Mouse (Mus musculus): ENCODE results near the gene Eif1b. TPM values are rescaled to one million over a fixed set of nuclear protein-coding genes. Genes with fewer than 3 reads are reported as not detected.

Gene Eif1b
- total and polyA plus RNA-seq, 3 experiments = 30.1 to 75.9 (median 56.8) TPM

GRCm38 (mm10) chr9:120496691-120497090 lies 4.7 kb downstream of the Eif1b start:
- Histone ChIP-seq H3K27ac (ENCODE audit: insufficient read depth, low read depth) (no peak overlapping the region), H3K27me3 (replicated peaks) (no peaks in the 10 kb centered on the region), H3K79me2 (replicated peaks; ENCODE audit: control insufficient read depth, extremely low read depth, insufficient read depth, poor library complexity, severe bottlenecking) (no peaks in the 10 kb centered on the region; the same call in 1 of the 2 replicates), H3K9me3 (replicated peaks; ENCODE audit: low read length) (no peaks in the 10 kb centered on the region), H3K36me3 (replicated peaks in 1 of 2; ENCODE audit: control insufficient read depth in 1 of 2, insufficient read depth in 1 of 2, low read length in 1 of 2) (peaks cover 22 to 37% of the 10 kb centered on the region in 2 experiments), H3K4me3 (replicated peaks in 1 of 3; ENCODE audit: low read depth in 2 of 3, low read length in 2 of 3, poor library complexity in 1 of 3) (no peak overlapping the region), H3K4me1 (ENCODE audit: control insufficient read depth in 1 of 2, insufficient read depth in 2 of 2) (peaks cover 0 to 11% of the 10 kb centered on the region in 2 experiments; a peak in 3 of 4 replicates), H3K9ac (ENCODE audit: insufficient read depth, low read depth) (no peak overlapping the region), H3K4me2 (ENCODE audit: insufficient read depth, low read depth, poor library complexity, severe bottlenecking) (no peak overlapping the region)
- dilution Hi-C loops (cut with MboI; ENCODE audit: extremely low pct_ligation_motif_present, extremely low pct_unique_long_range_greater_than_20kb, low sequenced_read_pairs) = no loop called here
- peak; percentile 73 for DNase-seq (ENCODE audit: extremely low read depth)
- in situ Hi-C loops (cut with MboI; ENCODE audit: low pct_ligation_motif_present, low pct_unique_long_range_greater_than_20kb, low sequenced_read_pairs) = loop anchor here (5.0 kb wide), 1 partner anchor 64 kb away; no protein-coding TSS in a partner anchor
- TF ChIP-seq MAZ (IDR thresholded peaks at IDR 0.05; ENCODE audit: low read depth, low read length) (0 out of 2 replicates have a peak, but pooled peaks have one; percentile 42), ELF1 (IDR thresholded peaks at IDR 0.05; ENCODE audit: low read depth, low read length) (0 out of 2 replicates have a peak, but pooled peaks have one; percentile 24), SMC3 (IDR thresholded peaks at IDR 0.05; ENCODE audit: low read depth, low read length) (peak; percentile 97), BHLHE40 (IDR thresholded peaks at IDR 0.05; ENCODE audit: low read depth, low read length) (no peak), NELFE (IDR thresholded peaks at IDR 0.05; ENCODE audit: low read depth, low read length) (peak; percentile 45; the same call in 1 of the 2 replicates), MAX (IDR thresholded peaks at IDR 0.05; ENCODE audit: low read length) (peak; percentile 53; the same call in 1 of the 2 replicates), USF2 (conservative IDR thresholded peaks at IDR 0.05; ENCODE audit: low read depth, low read length) (no peak), SIN3A (IDR thresholded peaks at IDR 0.05; ENCODE audit: low read length) (no peak), TBP (conservative IDR thresholded peaks at IDR 0.05; ENCODE audit: low read depth, low read length) (no peak), CTCF (conservative IDR thresholded peaks at IDR 0.05 in 1 of 2, IDR thresholded peaks at IDR 0.05 in 1 of 2; ENCODE audit: low read depth in 2 of 2, low read length in 2 of 2) (peak; percentile 91 to 97), POLR2AphosphoS2 (IDR thresholded peaks at IDR 0.05; ENCODE audit: low read depth, low read length) (no peak), RCOR1 (conservative IDR thresholded peaks at IDR 0.05; ENCODE audit: low read depth, low read length) (0 out of 2 replicates have a peak, but pooled peaks have one; percentile 46), NRF1 (IDR thresholded peaks at IDR 0.05; ENCODE audit: low read depth, low read length) (no peak), ZC3H11A (IDR thresholded peaks at IDR 0.05; ENCODE audit: low read depth, low read length) (peak; percentile 77), RAD21 (IDR thresholded peaks at IDR 0.05; ENCODE audit: low read depth, low read length) (peak; percentile 94), IRF4 (IDR thresholded peaks at IDR 0.05; ENCODE audit: low read depth, low read length) (peak; percentile 26; the same call in 1 of the 2 replicates), CHD2 (IDR thresholded peaks at IDR 0.05; ENCODE audit: low read length) (no peak), MYC (IDR thresholded peaks at IDR 0.05; ENCODE audit: low read depth, low read length) (0 out of 2 replicates have a peak, but pooled peaks have one; percentile 52)

DNA sequence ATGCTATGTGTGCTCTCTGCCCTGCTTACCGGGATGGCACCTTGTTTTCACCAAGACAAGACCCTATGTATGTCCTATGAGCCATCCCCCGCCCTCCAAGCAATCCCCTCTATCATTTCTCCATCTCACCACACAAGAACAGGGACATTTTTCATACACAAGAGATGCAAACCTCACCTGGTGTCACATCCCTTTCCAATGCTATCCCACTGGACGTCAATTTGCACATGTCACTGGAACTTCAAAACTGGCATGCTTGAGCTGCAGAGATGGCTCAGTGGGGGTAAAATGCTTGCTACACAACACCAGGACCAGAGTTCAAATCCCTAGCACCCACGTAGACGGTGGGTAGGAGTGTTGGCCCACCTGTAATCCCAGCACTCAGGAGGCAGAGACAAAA lies 6.0 kb downstream of the Eif1b start:
- dilution Hi-C loops (cut with MboI; ENCODE audit: extremely low pct_ligation_motif_present, extremely low pct_unique_long_range_greater_than_20kb, low sequenced_read_pairs) (no loop called here), in situ Hi-C loops (cut with MboI; ENCODE audit: low pct_ligation_motif_present, low pct_unique_long_range_greater_than_20kb, low sequenced_read_pairs) (loop anchor here (5.0 kb wide), 1 partner anchor 66 kb away; no protein-coding TSS in a partner anchor)
- Histone ChIP-seq H3K4me1 (ENCODE audit: control insufficient read depth in 1 of 2, insufficient read depth in 2 of 2) (peaks cover 0 to 15% of the 10 kb centered on the region in 2 experiments; a peak in 3 of 4 replicates), H3K9me3 (replicated peaks; ENCODE audit: low read length) (no peaks in the 10 kb centered on the region), H3K4me2 (ENCODE audit: insufficient read depth, low read depth, poor library complexity, severe bottlenecking) (no peak overlapping the region), H3K36me3 (replicated peaks in 1 of 2; ENCODE audit: control insufficient read depth in 1 of 2, insufficient read depth in 1 of 2, low read length in 1 of 2) (peaks cover 22 to 37% of the 10 kb centered on the region in 2 experiments), H3K27me3 (replicated peaks) (no peaks in the 10 kb centered on the region), H3K27ac (ENCODE audit: insufficient read depth, low read depth) (no peak overlapping the region), H3K9ac (ENCODE audit: insufficient read depth, low read depth) (no peak overlapping the region), H3K79me2 (replicated peaks; ENCODE audit: control insufficient read depth, extremely low read depth, insufficient read depth, poor library complexity, severe bottlenecking) (no peaks in the 10 kb centered on the region; the same call in 1 of the 2 replicates), H3K4me3 (replicated peaks in 1 of 3; ENCODE audit: low read depth in 2 of 3, low read length in 2 of 3, poor library complexity in 1 of 3) (no peak overlapping the region)
- DNase-seq (ENCODE audit: extremely low read depth) = no peak
- TF ChIP-seq ZKSCAN1 (IDR thresholded peaks at IDR 0.05; ENCODE audit: borderline replicate concordance, low read depth, low read length) (no peak), ELF1 (IDR thresholded peaks at IDR 0.05; ENCODE audit: low read depth, low read length) (no peak), MEF2A (IDR thresholded peaks at IDR 0.05; ENCODE audit: borderline replicate concordance, low read depth, low read length) (no peak), GABPA (IDR thresholded peaks at IDR 0.05; ENCODE audit: insufficient replicate concordance, low read depth, low read length) (no peak), CTCF (conservative IDR thresholded peaks at IDR 0.05 in 1 of 2, IDR thresholded peaks at IDR 0.05 in 1 of 2; ENCODE audit: low read depth in 2 of 2, low read length in 2 of 2) (no peak)

Data from CH12.LX (cell line).